Mouse (Mus musculus) frontal cortex, adult 2 months (tissue): ENCODE measurements around the gene Hmcn2. TPM values are rescaled to one million over a fixed set of nuclear protein-coding genes. Genes with fewer than 3 reads are reported as not detected.

Experiments used
- DNase-seq, 2 experiments: peaks; one replicate each; pipeline ENCODE4 v3.0.0; 2022; ENCODE audit warnings: low spot score in 1 of 2; ENCODE audit errors: extremely low spot score in 1 of 2
- polyA plus RNA-seq: library from polyadenylated mRNA; depleted of rRNA; stranded (reverse); fragments of >200 nt; gene quantifications from 2 replicates; pipeline ENCODE4 v1.2.3, GENCODE M21; 2012

Gene Hmcn2
- polyA plus RNA-seq, 1 experiment, result 2.0 TPM

DNA sequence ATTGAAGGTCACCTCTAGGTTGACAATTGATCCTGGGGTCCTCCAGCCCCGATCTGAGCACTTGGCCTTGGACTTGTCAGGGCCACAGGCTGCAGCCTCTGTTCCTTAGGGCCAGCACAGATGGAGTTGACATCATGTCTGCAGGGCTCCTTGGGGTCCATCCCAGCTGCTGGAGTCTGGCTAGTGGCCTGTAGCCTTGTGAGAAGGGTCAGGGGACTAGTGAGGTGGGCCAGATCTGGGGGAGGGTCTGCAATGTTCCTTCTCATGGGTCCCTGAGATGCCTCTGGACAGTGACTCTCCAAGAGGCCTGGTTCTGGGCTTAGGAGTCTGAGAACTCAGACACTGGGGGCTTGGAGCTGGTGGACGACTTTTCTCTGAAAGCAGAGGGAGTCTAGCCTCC lies 63.3 kb downstream of the Hmcn2 start:
- DNase-seq, result no peak

DNA sequence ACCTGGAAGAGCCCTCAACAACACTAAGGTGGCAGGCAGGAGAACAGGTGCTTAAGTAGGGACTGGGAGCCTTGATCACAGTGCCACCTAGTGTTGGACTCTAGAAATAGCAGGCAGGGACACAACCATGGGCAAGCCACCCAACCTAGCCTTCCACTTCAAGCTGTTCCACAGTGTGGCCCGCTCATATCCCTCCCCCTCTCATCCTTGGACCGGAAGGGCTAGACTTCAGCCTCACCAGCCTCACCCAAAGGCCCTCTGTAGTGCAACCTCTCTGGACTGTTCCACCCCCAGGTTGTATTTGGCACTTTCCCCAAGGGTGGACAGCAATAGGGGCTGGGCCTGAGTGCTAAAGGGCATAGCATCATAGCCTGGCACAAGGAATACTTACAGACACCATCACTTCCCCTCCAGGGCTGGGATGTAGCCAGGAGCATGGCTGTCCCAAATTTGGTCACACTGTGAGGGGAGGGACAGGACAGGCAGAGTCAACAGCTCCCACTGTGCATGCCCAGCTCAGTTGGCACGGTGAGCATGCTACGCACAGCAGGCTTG lies 67.2 kb downstream of the Hmcn2 start:
- peak; percentile 23 to 67 for DNase-seq

DNA sequence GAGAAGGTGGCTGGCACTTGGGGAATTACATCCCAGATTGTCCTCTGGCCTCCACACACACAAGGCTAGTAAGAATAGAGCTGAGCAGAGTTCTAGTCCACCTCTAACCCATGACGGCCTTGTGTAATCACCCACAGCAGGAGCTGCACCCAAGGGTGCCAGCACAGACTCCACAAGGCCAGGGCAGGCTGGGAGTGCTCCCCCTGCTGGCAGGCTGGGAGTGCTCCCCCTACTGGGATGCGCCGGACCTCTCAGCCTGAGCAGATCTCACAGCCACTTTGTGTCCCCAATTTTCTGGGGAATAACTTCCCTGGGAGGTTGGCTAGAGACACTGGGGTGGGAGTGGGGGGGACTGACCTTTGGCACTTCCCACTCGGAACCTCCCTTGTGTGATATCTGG lies 68.7 kb downstream of the Hmcn2 start:
- peak in 1 of 2 experiments; percentile 46 for DNase-seq

DNA sequence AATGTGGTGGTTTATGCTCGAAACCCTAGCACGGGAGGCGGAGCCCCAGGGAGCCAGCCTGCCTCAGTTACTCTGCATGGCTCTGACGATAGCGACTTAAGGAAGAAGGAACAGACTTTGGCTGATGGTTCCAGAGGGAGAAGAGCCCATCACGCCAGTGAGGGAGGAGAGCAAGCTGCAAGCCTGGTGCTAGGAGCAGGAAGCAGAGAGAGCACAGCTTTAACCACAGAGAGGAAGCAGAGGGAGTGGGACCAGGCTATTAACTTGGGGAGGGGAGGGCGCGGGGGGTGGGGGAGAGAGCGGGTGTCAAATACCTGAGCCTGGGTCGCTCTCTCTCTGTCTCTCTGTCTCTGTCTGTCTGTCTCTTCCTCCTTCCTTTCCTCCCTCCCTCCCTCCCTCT lies 102.8 kb downstream of the Hmcn2 start:
- no peak for DNase-seq

DNA sequence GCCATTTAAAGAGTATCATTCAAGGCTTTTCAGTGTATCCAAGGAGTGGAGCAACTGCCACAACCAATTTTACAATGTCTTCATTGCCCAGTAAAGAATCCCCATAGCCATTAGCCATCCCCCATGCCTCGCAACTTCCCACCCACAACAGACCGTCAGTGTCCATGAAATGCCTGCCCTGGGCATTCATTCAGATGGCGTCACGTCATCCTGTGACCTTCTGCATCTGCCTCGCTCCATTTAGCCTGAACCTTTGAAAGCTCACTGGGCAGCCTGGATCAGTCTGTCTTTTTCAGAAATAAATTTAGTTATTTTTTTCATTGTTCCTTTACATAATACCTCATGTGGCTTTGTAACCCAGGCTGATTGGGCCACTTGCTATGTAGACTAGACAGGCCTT lies 103.8 kb downstream of the Hmcn2 start:
- DNase-seq, result no peak

DNA sequence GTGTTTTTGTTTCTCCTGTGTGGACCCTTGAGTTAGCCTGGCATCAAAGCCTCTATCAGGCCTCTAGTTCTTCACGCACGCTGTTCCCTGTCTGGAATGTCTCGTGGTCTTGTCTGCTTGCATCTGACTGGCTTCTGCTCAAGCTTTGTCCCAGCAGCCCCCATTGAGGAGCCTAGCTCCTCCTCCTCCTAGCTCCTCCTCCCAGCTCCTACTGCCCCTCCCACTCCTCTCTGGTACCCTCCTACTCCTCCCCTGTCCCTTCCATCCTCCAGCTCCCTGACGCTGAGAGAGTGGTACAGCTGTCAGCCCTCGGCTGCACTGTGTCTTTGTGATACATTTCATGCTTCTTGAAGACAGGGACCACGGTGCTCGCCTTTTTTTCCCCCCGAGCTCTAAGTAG lies 104.4 kb downstream of the Hmcn2 start:
- DNase-seq, result no peak

DNA sequence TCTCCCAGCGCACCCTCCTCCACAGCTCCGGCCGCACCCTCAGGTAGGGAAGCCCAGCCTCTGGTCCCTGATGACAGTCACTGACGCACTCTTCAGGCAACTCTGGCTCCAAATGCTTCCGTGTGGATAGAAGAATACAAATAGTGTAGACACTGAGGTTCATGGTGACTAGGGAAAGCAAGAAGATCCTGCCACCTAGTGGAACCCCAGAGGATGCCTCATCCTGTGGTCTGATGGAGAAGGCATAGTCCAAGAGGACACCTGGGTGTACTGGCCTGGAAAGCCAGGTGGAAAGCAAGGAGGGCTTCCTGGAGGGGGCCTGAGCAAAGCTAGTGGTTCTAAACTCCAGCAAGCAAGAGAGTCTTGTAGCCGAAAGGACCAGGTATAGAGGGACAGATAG lies 106.7 kb downstream of the Hmcn2 start:
- peak in 1 of 2 experiments; percentile 40 for DNase-seq

DNA sequence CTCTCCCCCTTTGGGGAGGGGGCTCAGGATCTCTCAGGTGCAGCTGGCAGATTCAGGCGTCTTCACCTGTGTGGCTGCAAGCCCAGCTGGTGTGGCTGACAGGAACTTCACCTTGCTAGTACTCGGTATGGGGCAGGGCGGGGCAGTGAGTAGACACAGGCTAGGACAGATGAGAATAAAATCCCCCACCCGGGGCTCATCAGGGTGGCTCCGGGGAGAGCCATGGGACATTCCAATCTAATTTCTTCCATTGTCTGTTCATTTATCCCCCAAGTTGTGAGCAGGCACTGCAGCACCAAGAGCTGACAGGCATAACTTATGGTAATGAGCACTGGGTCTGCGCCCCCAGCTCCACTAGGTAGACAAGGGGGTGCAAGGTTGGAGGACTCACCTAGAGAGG lies 108.4 kb downstream of the Hmcn2 start:
- no peak for DNase-seq

DNA sequence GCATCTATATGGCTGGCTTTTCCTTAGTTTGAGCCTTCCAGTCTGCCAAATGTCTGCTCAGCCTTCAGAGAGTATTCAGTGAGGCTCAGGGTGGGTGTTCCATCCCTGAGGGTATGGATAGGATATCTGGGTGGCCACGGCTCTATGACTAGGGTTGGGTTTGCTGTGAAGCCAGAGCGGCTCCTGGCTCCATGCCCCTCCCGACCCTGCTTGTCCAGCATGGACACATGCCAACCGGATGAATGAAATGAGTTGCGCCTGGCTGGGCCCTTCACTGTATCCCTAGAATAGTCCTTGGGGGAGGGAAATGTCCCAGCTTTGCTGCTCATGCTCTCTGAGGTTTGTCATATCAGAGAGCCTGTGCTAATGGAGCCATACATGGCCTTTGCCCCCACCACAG lies 117.3 kb downstream of the Hmcn2 start:
- no peak for DNase-seq

DNA sequence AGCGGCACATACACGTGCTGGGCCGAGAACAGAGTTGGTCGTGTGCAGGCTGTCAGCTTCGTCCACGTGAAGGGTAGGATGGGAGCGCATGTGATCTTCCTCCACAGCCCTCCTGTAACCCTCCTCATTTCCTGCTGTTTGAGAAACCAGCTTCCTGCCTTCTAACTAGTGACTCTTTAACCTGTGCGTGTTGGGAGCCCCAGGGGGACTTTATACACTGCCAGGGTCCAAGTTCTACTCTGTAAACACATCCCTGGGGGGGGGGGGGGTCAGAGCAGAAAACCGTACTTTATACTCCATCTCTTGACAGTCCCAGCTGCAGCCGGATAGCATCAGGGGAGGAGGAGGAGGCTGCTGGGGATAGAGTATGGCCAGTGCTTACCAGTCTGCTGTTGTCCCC lies 120.5 kb downstream of the Hmcn2 start:
- no peak for DNase-seq

DNA sequence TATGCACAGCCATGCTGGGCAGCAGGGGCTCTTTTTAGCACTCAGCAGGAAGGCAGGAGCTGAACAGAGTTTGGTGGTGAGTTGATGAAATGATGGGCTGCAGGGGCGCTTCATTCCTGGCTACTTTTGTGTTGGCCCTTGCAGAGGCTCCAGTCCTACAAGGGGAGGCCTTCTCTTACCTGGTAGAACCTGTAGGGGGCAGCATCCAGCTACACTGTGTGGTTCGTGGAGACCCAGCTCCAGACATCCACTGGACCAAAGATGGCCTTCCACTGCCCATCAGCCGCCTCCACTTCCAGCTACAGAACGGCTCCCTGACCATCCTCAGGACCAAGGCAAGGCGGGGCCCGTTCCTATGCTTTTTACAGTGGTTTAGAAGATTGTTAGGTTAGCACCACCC lies 121.4 kb downstream of the Hmcn2 start:
- DNase-seq, result peak in 1 of 2 experiments; percentile 65

DNA sequence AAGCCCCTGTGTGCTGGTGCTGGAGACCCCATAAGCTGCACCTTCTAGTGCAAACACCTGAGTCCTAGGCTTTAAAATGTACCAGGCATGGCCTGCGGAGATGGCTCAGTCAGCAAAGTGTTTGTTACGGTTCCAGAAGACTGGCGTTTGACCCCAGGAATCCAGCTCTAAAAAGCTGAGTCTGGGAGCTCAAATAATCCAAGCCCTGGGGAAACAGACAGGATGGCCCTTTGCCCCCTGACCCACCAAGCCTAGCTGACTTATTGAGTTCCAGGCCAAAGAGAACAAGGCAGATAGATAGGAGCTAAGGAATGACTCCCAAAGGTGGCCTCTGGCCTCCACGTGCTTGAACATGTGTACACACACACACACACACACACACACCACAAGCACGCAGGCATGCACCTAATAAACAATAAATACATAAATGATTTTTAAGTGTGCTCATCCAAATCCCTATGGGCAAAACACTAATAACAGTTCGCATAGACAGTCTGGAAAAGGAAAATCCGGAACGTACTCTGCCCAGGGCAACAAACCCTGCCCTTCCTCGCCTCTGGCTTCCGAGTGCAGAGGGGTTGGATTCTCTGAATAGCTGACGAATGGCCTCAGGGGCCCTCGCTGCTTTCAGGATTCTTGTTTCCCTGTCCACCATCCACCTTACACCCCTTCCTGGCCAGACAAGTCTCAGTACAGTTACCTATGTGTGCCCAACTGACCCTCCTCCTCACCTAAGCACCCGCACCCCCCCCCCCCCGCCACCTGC lies 123.4 kb downstream of the Hmcn2 start:
- no peak for DNase-seq

DNA sequence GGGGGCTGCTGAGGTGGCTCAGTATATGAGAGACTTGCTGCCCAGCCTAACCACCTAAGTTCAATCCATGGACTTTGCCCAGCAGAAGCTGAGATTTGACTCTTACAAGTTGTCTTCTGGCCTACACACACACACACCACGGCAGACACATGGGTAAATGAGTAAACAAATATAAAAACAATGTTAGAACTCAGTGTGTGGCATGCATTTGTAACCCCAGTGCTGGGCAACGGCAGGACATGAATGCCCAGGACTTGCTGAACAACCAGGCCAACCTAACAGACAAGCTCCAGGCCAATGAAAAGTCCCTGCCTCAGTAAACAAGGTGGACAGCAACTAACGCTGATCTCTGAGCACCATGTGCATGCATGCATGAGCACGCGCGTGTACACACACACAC lies 125.4 kb downstream of the Hmcn2 start:
- no peak for DNase-seq

DNA sequence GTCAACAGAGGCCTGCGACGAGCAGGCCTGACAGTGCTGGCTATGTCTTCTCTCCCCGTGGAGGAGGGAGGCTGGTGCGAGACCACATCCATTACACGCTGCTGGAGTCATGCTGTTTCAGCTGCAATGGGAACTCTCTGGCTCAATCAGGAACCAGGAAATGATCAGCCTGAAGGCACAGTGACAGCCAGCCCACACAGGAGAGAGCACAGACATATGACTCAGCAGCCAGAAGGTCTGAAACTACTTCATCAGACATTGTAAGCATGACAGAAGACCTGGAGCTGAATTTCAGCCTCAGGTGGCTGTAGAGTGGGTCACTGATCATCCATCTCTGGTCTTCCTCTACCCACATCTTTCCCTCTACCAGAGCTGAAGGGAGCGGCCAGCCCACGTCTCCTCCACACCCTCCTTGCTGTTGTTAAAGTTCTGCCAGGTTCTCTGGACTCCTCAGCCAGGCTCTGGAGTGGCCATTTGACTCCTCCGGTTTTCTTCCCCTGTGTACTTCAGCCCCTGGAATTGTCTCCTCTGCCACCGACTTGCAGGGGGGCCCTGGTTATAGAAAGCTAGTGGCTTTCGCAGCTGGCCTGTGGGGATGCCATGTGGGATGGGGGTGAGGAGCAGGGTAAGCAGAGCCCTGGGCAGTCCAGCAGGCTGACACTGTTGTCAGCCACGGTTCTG lies 128.4 kb downstream of the Hmcn2 start:
- DNase-seq, result peak; percentile 65 to 78

DNA sequence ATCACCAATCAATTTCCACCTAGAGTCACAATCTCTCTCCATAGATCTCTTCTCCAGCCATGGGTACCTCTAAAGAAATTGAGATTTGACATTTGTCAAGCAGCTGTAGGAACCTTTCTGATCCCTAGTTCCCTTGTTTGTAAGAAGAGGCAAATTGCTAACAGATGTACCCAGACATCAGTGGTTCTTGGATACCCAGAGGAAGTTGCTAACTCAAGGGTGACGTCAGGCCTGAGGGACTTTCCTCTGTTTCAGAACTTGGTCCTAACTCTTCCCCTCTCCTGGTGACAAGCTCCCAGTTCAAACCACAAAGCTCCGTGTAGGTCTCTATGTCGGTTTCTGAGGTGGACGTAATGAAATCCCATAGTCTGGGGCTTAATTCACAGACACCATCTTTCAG lies 131.8 kb downstream of the Hmcn2 start:
- no peak for DNase-seq

DNA sequence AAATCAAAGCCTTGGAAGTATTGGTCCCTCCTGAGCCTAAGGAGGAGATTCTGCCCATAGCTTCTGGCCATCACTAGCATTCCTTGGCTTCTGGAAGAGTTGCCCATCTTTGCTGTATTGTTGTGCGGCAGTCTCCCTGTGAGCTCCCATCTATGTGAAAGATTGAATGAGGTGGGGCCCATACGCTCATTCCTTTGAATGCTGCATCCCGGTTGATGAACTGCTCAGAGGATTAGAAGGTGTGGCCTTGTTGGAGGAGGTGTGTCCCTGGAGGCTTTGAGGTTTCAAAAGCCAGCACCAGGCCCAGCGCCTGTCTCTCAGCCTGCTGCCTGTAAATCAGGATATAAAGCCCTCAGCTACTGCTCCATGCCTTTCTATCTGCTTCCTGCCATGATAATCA lies 132.2 kb downstream of the Hmcn2 start:
- no peak for DNase-seq

DNA sequence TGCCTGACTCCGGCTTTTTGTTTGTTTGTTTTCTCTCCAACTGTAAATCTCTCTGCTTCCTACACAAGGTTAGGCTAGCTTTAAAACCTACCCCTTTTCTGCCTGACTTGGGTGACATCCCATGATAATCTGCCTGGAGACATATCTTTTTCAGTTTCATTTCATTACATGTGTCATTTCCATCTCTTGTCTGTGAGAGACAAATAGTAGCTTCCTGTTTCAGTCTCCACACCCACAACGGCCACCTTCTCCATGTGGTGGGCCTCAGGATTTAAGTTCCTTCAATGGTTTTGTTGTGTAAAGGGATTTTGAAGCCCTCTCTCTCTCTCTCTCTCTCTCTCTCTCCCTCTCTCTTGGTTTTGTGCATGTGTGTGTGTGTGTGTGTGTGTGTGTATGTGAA lies 133.3 kb downstream of the Hmcn2 start:
- DNase-seq, result no peak

DNA sequence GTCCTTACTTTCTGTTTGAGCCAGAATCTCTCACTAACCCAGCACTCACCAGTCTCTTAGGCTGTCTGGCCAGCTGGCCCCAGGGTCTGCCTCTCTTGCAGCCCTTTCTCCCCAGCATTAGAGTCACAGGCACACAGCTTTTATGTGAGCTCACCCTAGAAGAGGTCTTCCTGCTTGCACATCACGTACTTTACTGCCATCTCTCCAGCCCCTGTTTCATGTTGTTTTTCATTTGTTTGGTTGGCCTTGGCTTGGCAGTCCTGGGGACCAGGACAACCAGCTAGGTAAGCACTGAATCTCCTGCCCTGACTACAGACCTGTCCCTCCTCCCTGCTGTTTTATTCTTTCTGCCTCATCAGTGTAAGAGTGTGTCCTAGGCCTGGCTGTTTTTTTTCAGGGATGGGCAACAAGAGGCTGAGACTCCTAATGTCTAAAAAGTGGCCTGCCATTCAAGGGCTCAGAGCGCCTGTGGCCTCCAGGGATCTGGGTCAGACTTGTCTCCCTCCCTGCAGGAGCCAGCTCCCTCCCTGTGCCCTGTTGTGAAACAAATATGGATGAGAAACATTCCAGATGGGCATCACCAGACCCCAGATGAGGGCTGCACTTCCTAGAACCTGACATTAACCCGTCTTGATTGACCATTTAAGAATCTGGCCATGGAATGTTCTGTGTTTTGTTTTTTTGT lies 134.7 kb downstream of the Hmcn2 start:
- DNase-seq, result no peak

DNA sequence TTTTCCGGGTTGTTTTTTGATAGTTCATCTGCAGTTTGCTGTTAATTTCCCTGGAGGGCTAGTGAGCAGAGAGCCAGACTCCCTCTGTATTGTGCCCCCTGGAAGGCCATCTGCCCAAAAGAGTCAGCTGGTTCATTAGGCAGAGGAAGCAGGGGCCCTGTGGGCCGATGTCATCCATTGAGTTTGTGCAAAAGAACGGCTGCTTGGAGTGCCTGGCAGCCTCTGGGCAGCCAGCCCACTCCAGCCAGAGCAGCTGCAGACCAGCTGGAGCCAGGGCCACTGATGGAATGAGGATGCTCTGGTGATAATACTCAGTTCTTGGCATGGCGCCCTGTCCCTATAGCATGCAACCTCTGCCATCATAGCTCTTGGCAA lies 135.2 kb downstream of the Hmcn2 start:
- DNase-seq, result peak; percentile 42 to 62

DNA sequence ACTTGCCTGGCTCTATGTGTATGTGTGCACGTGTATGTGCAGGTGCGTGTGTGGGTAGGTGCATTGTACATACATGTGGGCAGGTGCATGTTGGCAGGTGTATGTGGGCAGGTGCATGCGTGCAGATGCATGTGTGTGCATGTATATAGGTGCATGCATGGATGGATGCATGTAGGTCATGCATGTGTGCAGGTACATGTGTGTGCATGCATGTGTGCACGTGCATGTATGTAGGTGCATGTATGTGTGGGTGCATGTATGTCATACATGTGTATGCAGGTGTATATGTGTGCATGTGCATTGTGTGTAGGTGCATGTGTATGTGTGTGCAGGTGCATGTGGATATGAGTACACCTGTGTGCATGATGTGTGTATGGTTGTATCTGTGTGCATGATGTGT lies 135.7 kb downstream of the Hmcn2 start:
- DNase-seq, result no peak

DNA sequence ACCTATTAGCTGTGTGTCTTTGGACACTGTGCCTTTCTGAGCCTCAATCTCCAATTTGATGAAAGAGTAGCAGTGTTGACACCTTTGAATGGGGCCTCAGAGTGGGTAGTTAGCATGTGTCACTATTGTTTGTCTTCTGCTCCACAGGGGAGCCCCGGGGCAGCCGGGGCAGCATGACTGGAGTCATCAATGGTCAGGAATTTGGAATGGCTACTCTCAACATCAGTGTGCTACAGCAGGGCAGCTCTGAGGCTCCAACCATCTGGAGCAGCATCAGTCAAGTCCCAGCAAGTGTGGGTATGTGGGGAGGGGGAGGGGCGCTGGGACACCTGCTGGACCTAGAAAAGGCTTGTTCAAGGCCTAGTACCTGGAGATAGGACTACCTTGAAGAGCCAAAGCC lies 136.4 kb downstream of the Hmcn2 start:
- DNase-seq, result no peak

DNA sequence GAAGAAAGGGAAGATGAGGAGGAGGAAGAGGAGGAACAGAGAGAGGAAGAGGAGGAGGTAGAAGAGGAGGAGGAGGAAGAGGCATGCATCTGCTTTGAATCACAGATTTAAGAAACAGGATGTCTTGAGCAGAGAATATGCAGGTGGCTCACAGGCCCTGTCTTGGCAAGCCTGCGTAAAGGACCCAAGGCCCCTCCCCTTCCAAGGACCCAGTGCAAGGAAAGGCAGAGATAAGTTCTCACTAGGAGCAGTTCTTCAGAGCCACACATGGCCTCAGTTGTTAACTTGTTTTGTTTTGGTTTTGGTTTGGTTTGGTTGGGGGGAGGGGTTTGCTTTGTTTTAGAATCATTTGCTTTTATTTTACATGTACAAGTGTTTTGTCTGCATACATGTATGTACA lies 137.3 kb downstream of the Hmcn2 start:
- DNase-seq, result no peak
